Mouse (Mus musculus): ENCODE results near the gene Casz1. TPM values are rescaled to one million over a fixed set of nuclear protein-coding genes. Genes with fewer than 3 reads are reported as not detected.

The Casz1 gene
- polyA plus RNA-seq, 1 experiment from 2014 or later = 4.9 TPM

GRCm38 (mm10) chr4:148890442-148890841 is 86.2 kb downstream of the Casz1 start:
- ATAC-seq (ENCODE audit: insufficient read depth, low FRiP score, low TSS enrichment) (no peak), DNase-seq (ENCODE audit: low spot score) (no peak)
- H3K9me3 ChIP-seq (ENCODE audit: control insufficient read depth, low read length) = no peaks in the 10 kb centered on the region
- H3K27ac ChIP-seq (ENCODE audit: low read depth, low read length) = peak overlapping the region; percentile 64; the same call in 1 of the 2 replicates
- peak overlapping the region; percentile 45 for H3K4me2 ChIP-seq (ENCODE audit: low read depth)
- WGBS = 42% methylated on average over 8 of the region's 8 CpGs
- H3K4me1 ChIP-seq (ENCODE audit: control insufficient read depth, insufficient read depth, low read length) = peaks cover 32% of the 10 kb centered on the region
- peaks cover 86% of the 10 kb centered on the region for H3K27me3 ChIP-seq (ENCODE audit: control insufficient read depth, insufficient read depth, low read length)
- no peak overlapping the region for H3K9ac ChIP-seq (ENCODE audit: low read length)
- H3K4me3 ChIP-seq (ENCODE audit: low read depth, low read length) = no peak overlapping the region
- H3K36me3 ChIP-seq (ENCODE audit: control insufficient read depth, insufficient read depth, low read length) = no peaks in the 10 kb centered on the region

GRCm38 (mm10) chr4:148890892-148891838 is 86.9 kb downstream of the Casz1 start:
- Histone ChIP-seq H3K9ac (ENCODE audit: low read length) (peak overlapping the region; percentile 54), H3K4me1 (ENCODE audit: control insufficient read depth, insufficient read depth, low read length) (peaks cover 27% of the 10 kb centered on the region), H3K27ac (ENCODE audit: low read depth, low read length) (peak overlapping the region; percentile 64), H3K36me3 (ENCODE audit: control insufficient read depth, insufficient read depth, low read length) (no peaks in the 10 kb centered on the region), H3K9me3 (ENCODE audit: control insufficient read depth, low read length) (no peaks in the 10 kb centered on the region), H3K4me2 (ENCODE audit: low read depth) (peak overlapping the region; percentile 45), H3K4me3 (ENCODE audit: low read depth, low read length) (peak overlapping the region; percentile 23), H3K27me3 (ENCODE audit: control insufficient read depth, insufficient read depth, low read length) (peaks cover 87% of the 10 kb centered on the region)
- ATAC-seq (ENCODE audit: insufficient read depth, low FRiP score, low TSS enrichment) (peak; percentile 72), DNase-seq (ENCODE audit: low spot score) (peak; percentile 85)
- WGBS = 1% methylated on average over 50 of the region's 52 CpGs

- Histone ChIP-seq H3K4me3 (ENCODE audit: low read depth, low read length) (no peak overlapping the region), H3K36me3 (ENCODE audit: control insufficient read depth, insufficient read depth, low read length) (no peaks in the 10 kb centered on the region), H3K9me3 (ENCODE audit: control insufficient read depth, low read length) (no peaks in the 10 kb centered on the region), H3K4me2 (ENCODE audit: low read depth) (no peak overlapping the region), H3K27ac (ENCODE audit: low read depth, low read length) (no peak overlapping the region), H3K9ac (ENCODE audit: low read length) (no peak overlapping the region), H3K27me3 (ENCODE audit: control insufficient read depth, insufficient read depth, low read length) (peaks cover 90% of the 10 kb centered on the region), H3K4me1 (ENCODE audit: control insufficient read depth, insufficient read depth, low read length) (peaks cover 13% of the 10 kb centered on the region)
- ATAC-seq (ENCODE audit: insufficient read depth, low FRiP score, low TSS enrichment) (no peak), DNase-seq (ENCODE audit: low spot score) (no peak)
- 80% methylated on average over 6 of the region's 6 CpGs for WGBS
These were observed 91.9 kb downstream of the Casz1 start for GRCm38 (mm10) chr4:148896125-148896524.

GRCm38 (mm10) chr4:148899927-148900294 is 95.7 kb downstream of the Casz1 start:
- Histone ChIP-seq H3K9me3 (ENCODE audit: control insufficient read depth, low read length) (no peaks in the 10 kb centered on the region), H3K4me3 (ENCODE audit: low read depth, low read length) (peak overlapping the region; percentile 52), H3K4me1 (ENCODE audit: control insufficient read depth, insufficient read depth, low read length) (peaks cover 4% of the 10 kb centered on the region; the same call in 1 of the 2 replicates), H3K9ac (ENCODE audit: low read length) (peak overlapping the region; percentile 35; the same call in 1 of the 2 replicates), H3K36me3 (ENCODE audit: control insufficient read depth, insufficient read depth, low read length) (no peaks in the 10 kb centered on the region), H3K27me3 (ENCODE audit: control insufficient read depth, insufficient read depth, low read length) (peaks cover 87% of the 10 kb centered on the region), H3K4me2 (ENCODE audit: low read depth) (peak overlapping the region; percentile 96), H3K27ac (ENCODE audit: low read depth, low read length) (no peak overlapping the region)
- no peak for DNase-seq (ENCODE audit: low spot score)
- WGBS = 18% methylated on average over 1 of the region's 1 CpGs
- no peak for ATAC-seq (ENCODE audit: insufficient read depth, low FRiP score, low TSS enrichment)

- Histone ChIP-seq H3K27me3 (ENCODE audit: control insufficient read depth, insufficient read depth, low read length) (peaks cover 85% of the 10 kb centered on the region), H3K27ac (ENCODE audit: low read depth, low read length) (no peak overlapping the region), H3K4me3 (ENCODE audit: low read depth, low read length) (peak overlapping the region; percentile 52), H3K4me1 (ENCODE audit: control insufficient read depth, insufficient read depth, low read length) (peaks cover 4% of the 10 kb centered on the region; the same call in 1 of the 2 replicates), H3K36me3 (ENCODE audit: control insufficient read depth, insufficient read depth, low read length) (no peaks in the 10 kb centered on the region), H3K9ac (ENCODE audit: low read length) (peak overlapping the region; percentile 35), H3K9me3 (ENCODE audit: control insufficient read depth, low read length) (no peaks in the 10 kb centered on the region), H3K4me2 (ENCODE audit: low read depth) (peak overlapping the region; percentile 96)
- ATAC-seq (ENCODE audit: insufficient read depth, low FRiP score, low TSS enrichment) (peak; percentile 74), DNase-seq (ENCODE audit: low spot score) (peak; percentile 87)
- under 1% methylated on average over 95 of the region's 123 CpGs for WGBS
These were observed 96.3 kb downstream of the Casz1 start for GRCm38 (mm10) chr4:148900295-148901211.

- H3K4me1 ChIP-seq (ENCODE audit: control insufficient read depth, insufficient read depth, low read length) = peaks cover 4% of the 10 kb centered on the region; the same call in 1 of the 2 replicates
- no peaks in the 10 kb centered on the region for H3K36me3 ChIP-seq (ENCODE audit: control insufficient read depth, insufficient read depth, low read length)
- peak overlapping the region; percentile 33 for H3K9ac ChIP-seq (ENCODE audit: low read length)
- peaks cover 84% of the 10 kb centered on the region for H3K27me3 ChIP-seq (ENCODE audit: control insufficient read depth, insufficient read depth, low read length)
- H3K4me3 ChIP-seq (ENCODE audit: low read depth, low read length) = peak overlapping the region; percentile 52
- H3K9me3 ChIP-seq (ENCODE audit: control insufficient read depth, low read length) = no peaks in the 10 kb centered on the region
- DNase-seq (ENCODE audit: low spot score) (no peak), ATAC-seq (ENCODE audit: insufficient read depth, low FRiP score, low TSS enrichment) (peak; percentile 35; the same call in 1 of the 2 replicates)
- under 1% methylated on average over 62 of the region's 64 CpGs for WGBS
- H3K4me2 ChIP-seq (ENCODE audit: low read depth) = peak overlapping the region; percentile 96
- no peak overlapping the region for H3K27ac ChIP-seq (ENCODE audit: low read depth, low read length)
These were observed 97.2 kb downstream of the Casz1 start for GRCm38 (mm10) chr4:148901275-148902052.

- Histone ChIP-seq H3K36me3 (ENCODE audit: control insufficient read depth, insufficient read depth, low read length) (no peaks in the 10 kb centered on the region), H3K27ac (ENCODE audit: low read depth, low read length) (no peak overlapping the region), H3K9ac (ENCODE audit: low read length) (no peak overlapping the region), H3K4me3 (ENCODE audit: low read depth, low read length) (no peak overlapping the region), H3K27me3 (ENCODE audit: control insufficient read depth, insufficient read depth, low read length) (peaks cover 71% of the 10 kb centered on the region), H3K4me1 (ENCODE audit: control insufficient read depth, insufficient read depth, low read length) (peaks cover 4% of the 10 kb centered on the region; the same call in 1 of the 2 replicates), H3K9me3 (ENCODE audit: control insufficient read depth, low read length) (no peaks in the 10 kb centered on the region), H3K4me2 (ENCODE audit: low read depth) (no peak overlapping the region)
- no peak for ATAC-seq (ENCODE audit: insufficient read depth, low FRiP score, low TSS enrichment)
- WGBS = 31% methylated on average over 8 of the region's 8 CpGs
- DNase-seq (ENCODE audit: low spot score) = no peak
These were observed 98.9 kb downstream of the Casz1 start for GRCm38 (mm10) chr4:148902919-148903727.
